ENCODE assay signal across 16 mouse cellular contexts in genomic region chr16:76040319-76040945, GRCm38 (mm10).
"Had no signal": no experiment of that assay in that cellular context is flagged by ENCODE, and none has a peak within 500 bp of the region (broad histone marks: within the 10 kb centered on the region; RNA-seq: fewer than 3 reads in every experiment).

No protein-coding gene starts in this region.

- H3K4me2 ChIP-seq: limb, embryonic 12.5 days; lung, embryonic 15.5 days; neural tube, embryonic 15.5 days had no signal

- H3K9me3 ChIP-seq: limb, embryonic 12.5 days; lung, embryonic 15.5 days; midbrain, embryonic 10.5 days; neural tube, embryonic 15.5 days had no signal

- ATAC-seq: intestine, embryonic 16.5 days had no signal

- H3K36me3 ChIP-seq: limb, embryonic 12.5 days; lung, embryonic 15.5 days; midbrain, embryonic 10.5 days; neural tube, embryonic 15.5 days had no signal

- H3K4me1 ChIP-seq: limb, embryonic 12.5 days; lung, embryonic 15.5 days; midbrain, embryonic 10.5 days; neural tube, embryonic 15.5 days had no signal

- H3K4me3 ChIP-seq: limb, embryonic 12.5 days; lung, embryonic 15.5 days; midbrain, embryonic 10.5 days; myocyte; neural tube, embryonic 15.5 days had no signal

- H3K9ac ChIP-seq: limb, embryonic 12.5 days; lung, embryonic 15.5 days; neural tube, embryonic 15.5 days had no signal

- H3K27ac ChIP-seq: limb, embryonic 12.5 days; lung, embryonic 15.5 days; macrophage; midbrain, embryonic 10.5 days; neural tube, embryonic 15.5 days; stomach, postnatal 0 days had no signal

- H3K27me3 ChIP-seq: limb, embryonic 12.5 days; lung, embryonic 15.5 days; neural tube, embryonic 15.5 days had no signal

- DNase-seq: kidney, adult 8-10 months; kidney, postnatal 36 days; layer of hippocampus, adult 9-11 months; layer of hippocampus, postnatal 36 days; lung, postnatal 14 days; midbrain, embryonic 14.5 days; thymus, adult 18-20 months; thymus, postnatal 14 days had no signal
